Mouse (Mus musculus) brain, embryonic 18.5 days (tissue): ENCODE results near the gene Slc6a20b.

Experiments
- DNase-seq: peaks from one replicate; pipeline ENCODE4 v3.0.0-alpha.2; 2012; ENCODE audit warnings: low read depth, low spot score

The Slc6a20b gene

GRCm38 (mm10) chr9:123589240-123589910 lies 43.0 kb downstream of the Slc6a20b start:
- DNase-seq, result no peak

GRCm38 (mm10) chr9:123577360-123578192 lies 54.8 kb downstream of the Slc6a20b start:
- no peak for DNase-seq

GRCm38 (mm10) chr9:123554599-123554998 lies 77.8 kb downstream of the Slc6a20b start:
- DNase-seq, result no peak
